Mouse (Mus musculus) bone marrow, adult 2 months (tissue): Measurements from ENCODE around the gene Snx6.

Experiments used
- CTCF ChIP-seq: fragments of 200-500 bp; IDR thresholded peaks from 2 replicates; pipeline ENCODE4 v1.5.1; 2011; ENCODE audit warnings: low read length, control low read depth; ENCODE audit not compliant: control insufficient read depth, insufficient read depth
- POLR2A ChIP-seq: fragments of 200-500 bp; IDR thresholded peaks from 2 replicates; pipeline ENCODE4 v1.6.1; 2011; ENCODE audit warnings: low read depth, mild to moderate bottlenecking, control low read depth, low read length, borderline replicate concordance; ENCODE audit not compliant: control insufficient read depth

- TF ChIP-seq CTCF (peak; percentile 71), POLR2A (no peak)
Observed at GRCm38 (mm10) chr12:54825202-54825601, 29.7 kb upstream of the Snx6 start.
